Mouse (Mus musculus) small intestine, adult 2 months (tissue): ENCODE measurements around the gene 5730522E02Rik. TPM values are rescaled to one million over a fixed set of nuclear protein-coding genes. Genes with fewer than 3 reads are reported as not detected.

Experiments used
- H3K27ac ChIP-seq: fragments of 200-500 bp; 2 replicates; pipeline ENCODE4 v1.5.1; 2012; ENCODE audit warnings: low read depth, low read length, control low read depth, inconsistent platforms; ENCODE audit not compliant: insufficient read depth
- H3K27me3 ChIP-seq: fragments of 200-500 bp; 2 replicates; pipeline ENCODE4 v1.6.1; 2012; ENCODE audit warnings: mild to moderate bottlenecking, moderate library complexity, low read length, inconsistent platforms; ENCODE audit not compliant: control insufficient read depth, insufficient read depth
- H3K36me3 ChIP-seq: fragments of 200-500 bp; 2 replicates; pipeline ENCODE4 v1.6.1; 2012; ENCODE audit warnings: mild to moderate bottlenecking, low read length, control low read depth, inconsistent platforms; ENCODE audit not compliant: control insufficient read depth, insufficient read depth
- H3K4me1 ChIP-seq: fragments of 200-500 bp; 2 replicates; pipeline ENCODE4 v1.6.1; 2012; ENCODE audit warnings: low read length, inconsistent platforms, mixed read lengths; ENCODE audit not compliant: control insufficient read depth, insufficient read depth, insufficient read length
- H3K4me3 ChIP-seq: fragments of 200-500 bp; 2 replicates; pipeline ENCODE4 v1.5.1; 2012; ENCODE audit warnings: low read depth, mild to moderate bottlenecking, control low read depth, inconsistent platforms, low read length, moderate library complexity
- CTCF ChIP-seq: fragments of 200-500 bp; IDR thresholded peaks from 2 replicates; pipeline ENCODE4 v1.5.1; 2012; ENCODE audit warnings: low read depth, mild to moderate bottlenecking, control low read depth, inconsistent platforms, low read length, moderate library complexity, mixed read lengths; ENCODE audit not compliant: insufficient replicate concordance, insufficient read length; ENCODE audit errors: extremely low read depth
- POLR2A ChIP-seq: fragments of 200-500 bp; IDR thresholded peaks from 2 replicates; pipeline ENCODE4 v1.6.1; 2012; ENCODE audit warnings: low read depth, mild to moderate bottlenecking, control low read depth, inconsistent platforms, low read length, moderate library complexity
- WGBS: fragments of 180-500 bp; shearing (Covaris S2); methylation state at CpG from one replicate; pipeline ENCODE4 v1.1.7; 2018; 5-methylcytosine and 5-hydroxymethylcytosine counted together
- polyA plus RNA-seq: library from polyadenylated mRNA; depleted of rRNA; stranded (reverse); fragments of >200 nt; gene quantifications from 2 replicates; pipeline ENCODE4 v1.2.3, GENCODE M21; 2012

The 5730522E02Rik gene
- polyA plus RNA-seq, 1 experiment, result not detected

DNA sequence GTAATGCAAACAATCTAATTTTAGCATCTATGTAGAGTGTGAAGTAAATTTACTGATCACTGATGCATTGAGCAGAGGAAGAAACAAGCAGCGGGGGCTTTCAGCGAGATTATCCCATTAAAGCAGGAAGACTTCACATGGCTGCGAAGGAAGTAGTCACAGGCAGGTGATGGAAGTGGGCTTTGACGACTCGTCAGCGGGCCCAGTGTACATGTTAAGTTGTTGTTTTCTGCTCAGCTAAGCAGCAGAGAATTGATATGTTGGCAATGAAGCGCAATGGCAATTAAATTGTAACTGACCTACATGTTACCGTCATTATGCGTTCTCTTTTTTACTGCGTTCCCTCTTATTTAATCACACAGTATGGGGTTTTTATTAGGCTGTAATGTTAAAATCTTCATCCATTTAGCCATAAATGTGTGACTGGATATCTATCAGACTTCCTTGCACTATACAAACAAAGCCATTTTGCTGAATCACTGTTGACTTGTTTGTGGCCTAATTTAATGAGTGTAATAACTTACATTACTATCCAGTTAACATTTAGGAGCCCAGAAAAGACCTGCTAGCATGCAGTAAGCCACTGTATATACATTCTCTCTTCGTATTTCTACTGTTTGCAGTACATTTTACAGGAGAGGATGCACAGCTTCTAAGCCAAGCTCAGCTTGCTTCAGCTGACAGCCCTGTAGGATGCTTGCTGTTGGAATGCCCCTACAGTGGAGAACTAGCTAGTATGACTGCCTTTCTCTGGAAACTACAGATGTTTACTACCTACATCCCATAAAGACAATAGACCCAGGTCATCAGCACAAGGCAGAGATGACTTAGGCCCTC is 506.0 kb downstream of the 5730522E02Rik start:
- no peaks in the 10 kb centered on the region for H3K4me1 ChIP-seq
- no peaks in the 10 kb centered on the region for H3K36me3 ChIP-seq
- no peaks in the 10 kb centered on the region for H3K27me3 ChIP-seq
- TF ChIP-seq POLR2A (no peak), CTCF (no peak)
- 75% methylated on average over 11 of the region's 11 CpGs for WGBS
- no peak overlapping the region for H3K4me3 ChIP-seq
- H3K27ac ChIP-seq, result no peak overlapping the region

DNA sequence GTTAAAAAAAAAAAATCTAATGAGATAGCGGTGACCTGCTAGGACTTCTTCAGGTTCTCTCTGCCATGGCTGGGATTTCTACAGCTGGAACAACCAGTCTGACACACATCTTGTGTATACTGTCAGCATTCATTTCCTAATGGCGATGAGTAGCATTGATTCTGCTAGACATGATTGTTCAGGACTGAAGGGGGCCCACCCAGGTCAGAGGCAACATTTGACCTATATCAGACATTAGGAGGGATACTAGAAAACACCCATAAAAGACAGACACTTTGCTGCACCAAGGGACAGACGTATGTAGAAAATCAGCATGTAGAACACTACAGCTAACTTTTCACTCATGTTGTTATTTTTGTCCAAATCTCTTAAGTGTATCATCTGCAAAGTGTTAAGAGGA is 507.8 kb downstream of the 5730522E02Rik start:
- H3K4me3 ChIP-seq, result no peak overlapping the region
- 85% methylated on average over 3 of the region's 3 CpGs for WGBS
- no peak overlapping the region for H3K27ac ChIP-seq
- H3K36me3 ChIP-seq, result no peaks in the 10 kb centered on the region
- no peak for TF ChIP-seq POLR2A
- no peak for TF ChIP-seq CTCF
- no peaks in the 10 kb centered on the region for H3K27me3 ChIP-seq
- H3K4me1 ChIP-seq, result no peaks in the 10 kb centered on the region

DNA sequence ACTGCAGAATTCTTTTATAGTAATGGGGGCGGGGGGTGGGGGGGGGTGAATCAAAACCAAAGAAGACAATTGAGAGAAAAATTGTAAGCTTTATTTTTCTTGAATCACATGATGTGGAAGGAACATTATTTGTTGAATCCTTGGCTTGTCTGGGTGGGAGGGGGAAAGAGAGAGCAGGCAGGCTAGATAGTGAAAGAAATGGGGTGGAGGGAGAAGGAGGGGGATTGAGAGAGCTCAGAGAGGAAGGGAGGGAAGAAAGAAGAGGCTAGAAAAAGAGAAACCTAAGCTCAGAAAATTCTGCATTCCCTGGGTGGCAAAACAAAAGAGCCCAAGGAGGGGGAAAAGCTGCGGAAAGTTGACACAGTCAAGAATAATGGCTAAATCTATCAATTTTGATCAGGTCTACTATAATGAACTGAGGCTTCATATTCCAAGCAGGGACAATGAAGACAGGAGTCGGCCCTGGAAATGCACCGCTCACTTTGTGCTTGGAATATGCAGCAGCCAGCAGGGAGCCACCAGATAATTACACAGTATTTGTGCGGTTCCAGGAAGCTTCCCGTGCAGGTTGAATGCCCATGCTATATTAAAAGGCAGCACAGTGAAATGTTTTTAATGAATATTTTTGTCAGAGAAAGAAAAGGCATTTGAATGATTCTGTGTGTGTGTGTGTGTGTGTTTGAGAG is 512.9 kb downstream of the 5730522E02Rik start:
- TF ChIP-seq POLR2A, result no peak
- no peak for TF ChIP-seq CTCF
- 70% methylated on average over 6 of the region's 6 CpGs for WGBS
- H3K4me1 ChIP-seq, result no peaks in the 10 kb centered on the region

DNA sequence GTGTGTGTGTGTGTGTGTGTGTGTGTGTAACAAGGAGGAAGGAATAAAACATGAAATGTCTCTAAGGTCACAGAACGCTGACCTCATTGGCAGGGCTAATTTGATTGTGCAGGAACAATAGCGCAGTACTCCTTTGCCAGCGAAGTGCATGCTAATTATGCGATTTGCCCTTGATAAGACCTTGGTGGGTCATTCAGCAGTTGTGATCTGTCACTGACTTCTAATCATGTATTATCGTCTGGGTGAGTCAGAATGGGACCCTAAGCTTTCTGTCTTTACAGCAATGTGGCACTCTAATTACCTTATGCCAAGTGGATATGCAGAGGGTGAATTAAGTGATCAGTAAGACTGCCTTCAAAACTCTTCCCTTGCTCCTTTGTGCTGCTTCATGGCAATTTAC is 514.4 kb downstream of the 5730522E02Rik start:
- Histone ChIP-seq H3K27me3 (no peaks in the 10 kb centered on the region), H3K36me3 (no peaks in the 10 kb centered on the region), H3K27ac (no peak overlapping the region), H3K4me3 (no peak overlapping the region), H3K4me1 (no peaks in the 10 kb centered on the region)
- no peak for TF ChIP-seq CTCF
- TF ChIP-seq POLR2A, result no peak
- 77% methylated on average over 5 of the region's 5 CpGs for WGBS

More for the DNA sequence above, 512.9 kb downstream of the 5730522E02Rik start:
- Histone ChIP-seq H3K27me3 (no peaks in the 10 kb centered on the region), H3K36me3 (no peaks in the 10 kb centered on the region), H3K4me3 (no peak overlapping the region), H3K27ac (no peak overlapping the region)

DNA sequence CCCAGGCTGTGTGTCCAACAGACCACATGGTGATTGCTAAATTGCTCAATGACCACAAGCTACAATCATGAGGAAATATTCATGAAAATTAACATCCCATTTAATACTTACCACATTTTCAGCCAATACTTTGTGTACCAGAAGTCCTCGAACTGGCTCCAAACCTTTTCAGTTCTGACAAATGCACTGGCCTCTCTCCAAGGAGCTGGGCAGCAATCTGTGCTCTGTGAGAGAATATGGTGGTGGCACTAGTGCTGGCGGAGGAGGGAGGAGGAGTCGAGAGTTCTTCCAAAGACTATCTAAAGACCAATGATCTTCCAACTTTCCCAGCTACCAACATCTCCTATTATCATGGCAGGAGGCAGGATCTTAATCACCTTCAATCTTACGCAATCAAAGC is 525.8 kb downstream of the 5730522E02Rik start:
- Histone ChIP-seq H3K4me3 (no peak overlapping the region), H3K36me3 (no peaks in the 10 kb centered on the region), H3K4me1 (no peaks in the 10 kb centered on the region), H3K27ac (no peak overlapping the region), H3K27me3 (no peaks in the 10 kb centered on the region)
- WGBS, result 78% methylated on average over 4 of the region's 4 CpGs
- TF ChIP-seq POLR2A (no peak), CTCF (no peak)

DNA sequence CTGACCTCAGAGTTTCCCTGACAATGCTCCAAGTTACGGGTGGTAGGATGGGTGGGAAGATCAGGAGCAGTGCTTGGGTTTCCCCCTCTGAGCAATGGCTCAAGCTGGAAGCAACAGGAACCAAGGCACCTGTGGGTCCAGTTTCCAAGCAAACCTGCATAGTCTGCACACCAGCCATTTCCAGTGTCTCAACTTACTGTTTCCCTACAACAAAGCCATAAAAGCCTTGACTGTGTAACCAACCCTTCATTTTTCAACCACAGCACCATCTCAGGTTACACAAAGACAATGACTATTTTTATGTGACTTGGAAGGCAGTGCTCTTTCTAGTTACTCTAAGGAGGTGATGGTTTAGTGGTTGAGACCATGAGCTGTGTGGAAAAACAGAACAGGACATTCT is 530.7 kb downstream of the 5730522E02Rik start:
- H3K4me3 ChIP-seq, result no peak overlapping the region
- 83% methylated on average over 1 of the region's 1 CpGs for WGBS
- H3K36me3 ChIP-seq, result no peaks in the 10 kb centered on the region
- H3K27me3 ChIP-seq, result no peaks in the 10 kb centered on the region
- H3K27ac ChIP-seq, result no peak overlapping the region
- H3K4me1 ChIP-seq, result no peaks in the 10 kb centered on the region
- TF ChIP-seq POLR2A (no peak), CTCF (no peak)

DNA sequence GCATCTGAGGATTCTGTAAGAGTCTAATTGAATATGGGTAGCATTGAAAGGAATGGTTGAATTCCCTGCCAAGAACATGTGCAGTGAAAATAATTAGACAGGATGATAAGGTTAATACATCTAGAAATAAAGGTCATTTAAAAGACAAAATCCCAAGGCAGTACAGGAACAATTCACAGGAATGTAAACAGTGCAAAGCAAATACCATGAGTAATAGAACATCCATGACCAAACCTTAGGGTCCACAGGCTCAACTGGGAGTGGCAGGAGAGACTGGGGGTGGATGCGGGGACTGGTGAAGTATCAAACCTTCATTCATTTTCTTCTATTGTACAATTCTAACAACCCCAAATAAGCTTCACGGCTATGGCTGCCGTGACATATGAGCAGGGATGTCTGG is 536.4 kb downstream of the 5730522E02Rik start:
- Histone ChIP-seq H3K27me3 (no peaks in the 10 kb centered on the region), H3K4me1 (no peaks in the 10 kb centered on the region), H3K4me3 (no peak overlapping the region), H3K36me3 (no peaks in the 10 kb centered on the region), H3K27ac (no peak overlapping the region)
- 76% methylated on average over 3 of the region's 3 CpGs for WGBS
- no peak for TF ChIP-seq CTCF
- TF ChIP-seq POLR2A, result no peak
